Mouse (Mus musculus) cerebellum, adult 2 months (tissue): ENCODE data around the gene Eef1b2.

ENCODE experiments used
- CTCF ChIP-seq: fragments of 200-500 bp; IDR thresholded peaks from 2 replicates; pipeline ENCODE4 v1.5.1; 2011; ENCODE audit warnings: low read depth, mild to moderate bottlenecking, control low read depth, low read length, moderate library complexity, borderline replicate concordance; ENCODE audit not compliant: insufficient read depth
- POLR2A ChIP-seq: fragments of 200-500 bp; IDR thresholded peaks from 2 replicates; pipeline ENCODE4 v1.6.1; 2011; ENCODE audit warnings: low read length, control low read depth, borderline replicate concordance; ENCODE audit not compliant: insufficient read depth

- TF ChIP-seq CTCF, result no peak
- TF ChIP-seq POLR2A, result no peak
Observed at GRCm38 (mm10) chr1:63201672-63202071, 25.0 kb downstream of the Eef1b2 start.
